Mouse (Mus musculus) megakaryocyte, embryonic 14.5 days (primary cell): ENCODE data around the gene Ubr4.

Experiments used
- FLI1 ChIP-seq: IDR thresholded peaks from 2 replicates; pipeline ENCODE4 v1.6.1; 2012; ENCODE audit warnings: low read length, inconsistent platforms, mixed read lengths
- GATA1 ChIP-seq: IDR thresholded peaks from 3 replicates; pipeline ENCODE4 v1.6.1; 2012; ENCODE audit warnings: mixed read lengths, low read length, inconsistent platforms, borderline replicate concordance

- TF ChIP-seq GATA1 (no peak), FLI1 (no peak)
These were observed 101.9 kb downstream of the Ubr4 start for GRCm38 (mm10) chr4:139454339-139454738.
